Mouse (Mus musculus): Measurements from ENCODE around the gene Col6a4. TPM values are rescaled to one million over a fixed set of nuclear protein-coding genes. Genes with fewer than 3 reads are reported as not detected.

The Col6a4 gene
- total RNA-seq, 2 experiments from 2014 or later: 0.76 to 2.1 TPM

DNA sequence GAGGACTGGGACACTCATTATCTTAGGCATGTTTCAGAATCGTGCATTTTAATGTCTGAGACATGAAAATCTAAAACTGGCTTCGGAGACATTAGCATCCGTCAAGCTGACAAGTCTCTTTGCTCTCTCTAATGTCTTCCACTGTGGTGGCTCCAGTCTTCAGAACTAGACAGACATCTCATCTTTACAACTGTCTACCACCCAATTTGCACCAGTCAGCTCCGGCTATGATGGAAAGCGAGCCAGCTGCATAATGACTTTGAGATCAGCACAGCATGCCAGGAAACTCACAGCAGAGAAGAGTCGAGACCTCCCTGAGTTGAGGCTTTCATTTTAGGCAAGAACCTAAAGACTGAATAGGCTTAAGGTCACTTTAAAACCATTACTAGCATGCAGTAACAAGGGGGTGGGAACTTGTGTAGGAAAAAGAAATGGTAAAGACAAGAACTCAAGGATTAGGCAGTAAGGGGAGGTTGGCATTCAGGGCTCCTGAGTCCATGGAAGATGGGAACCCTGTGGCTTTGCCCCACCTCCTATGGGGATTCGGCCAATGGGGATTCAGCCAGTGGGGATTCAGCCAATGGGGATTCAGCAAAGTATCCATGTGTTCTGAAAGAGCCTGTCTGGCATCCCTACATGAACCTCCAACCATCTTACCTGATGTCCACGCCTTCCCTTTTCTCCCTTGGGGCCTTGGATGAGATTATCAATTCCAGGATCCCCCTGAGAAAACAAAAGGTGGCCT, 56.5 kb downstream of the Col6a4 start:
- no peak for TF ChIP-seq CTCF (conservative IDR thresholded peaks at IDR 0.05)
- no peak for DNase-seq (ENCODE audit: low spot score in 2 of 2)
- H3K27ac ChIP-seq: peak overlapping the region; percentile 94
- no peak overlapping the region for H3K4me3 ChIP-seq

DNA sequence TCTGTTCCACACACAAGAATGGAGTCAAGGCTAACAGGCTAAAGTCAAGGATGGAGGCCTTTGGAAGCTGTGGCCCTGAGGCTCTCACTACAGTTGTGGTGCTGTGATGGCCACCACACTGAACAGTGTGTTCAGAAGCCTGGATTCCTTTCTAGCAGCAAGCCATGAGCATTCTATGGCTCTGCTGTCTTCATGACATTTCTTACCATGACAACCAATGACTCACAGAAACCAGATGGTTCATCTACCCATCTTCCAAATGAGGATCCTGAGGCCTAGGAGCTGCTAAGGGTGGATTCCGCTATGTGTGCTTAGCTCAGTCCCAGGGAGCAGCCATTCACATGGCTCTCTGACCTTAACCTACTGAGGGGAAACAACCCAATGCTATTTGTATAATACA, 57.3 kb downstream of the Col6a4 start:
- peak; percentile 44 to 63 for DNase-seq (ENCODE audit: low spot score in 2 of 2)
- TF ChIP-seq CTCF (conservative IDR thresholded peaks at IDR 0.05): 0 out of 2 replicates have a peak, but pooled peaks have one; percentile 0
- Histone ChIP-seq H3K4me3 (no peak overlapping the region), H3K27ac (peak overlapping the region; percentile 94)

DNA sequence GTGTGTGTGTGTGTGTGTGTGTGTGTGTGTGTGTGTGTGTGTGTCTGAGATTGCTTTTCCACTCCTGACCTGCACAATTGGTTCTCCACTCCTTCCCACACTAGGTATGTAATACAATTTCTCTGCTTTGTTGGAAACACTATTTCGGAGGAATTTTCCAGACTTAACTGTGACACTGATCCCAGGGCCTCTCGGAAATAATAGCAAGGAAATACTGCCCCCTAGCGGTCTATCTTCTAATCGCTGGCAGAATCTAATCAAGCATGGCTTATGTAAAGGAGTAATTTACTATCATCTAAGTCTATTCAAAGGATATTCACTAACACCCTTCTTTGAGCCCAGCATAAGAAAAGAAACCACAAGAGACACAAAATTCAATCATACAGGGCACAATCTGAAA, 57.7 kb downstream of the Col6a4 start:
- TF ChIP-seq CTCF (conservative IDR thresholded peaks at IDR 0.05): peak; percentile 88
- peak; percentile 89 to 92 for DNase-seq (ENCODE audit: low spot score in 2 of 2)
- Histone ChIP-seq H3K27ac (peak overlapping the region; percentile 94), H3K4me3 (no peak overlapping the region)

DNA sequence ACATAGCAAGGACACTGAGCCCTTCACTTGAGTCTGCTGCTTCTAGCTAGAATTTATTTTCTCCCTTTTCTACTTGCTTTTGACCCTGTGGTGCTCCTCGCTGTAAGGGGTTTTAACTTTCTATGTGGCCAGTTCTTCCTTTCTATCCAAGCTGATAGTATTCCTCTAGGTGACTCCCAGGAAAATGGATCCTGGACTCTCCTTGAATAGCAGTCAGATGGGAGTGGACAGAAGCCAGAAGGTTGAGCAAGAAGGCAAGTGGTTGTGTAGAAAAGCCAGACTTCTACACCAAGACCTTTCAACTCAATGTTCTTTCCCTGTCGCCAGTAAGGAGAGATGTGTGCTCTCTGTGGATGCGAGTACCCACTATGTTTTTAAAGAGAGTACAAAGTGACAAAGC, 80.9 kb downstream of the Col6a4 start:
- no peak for DNase-seq (ENCODE audit: low spot score in 2 of 2)
- no peak overlapping the region for H3K4me3 ChIP-seq
- no peak overlapping the region for H3K27ac ChIP-seq
- TF ChIP-seq CTCF (conservative IDR thresholded peaks at IDR 0.05): no peak

DNA sequence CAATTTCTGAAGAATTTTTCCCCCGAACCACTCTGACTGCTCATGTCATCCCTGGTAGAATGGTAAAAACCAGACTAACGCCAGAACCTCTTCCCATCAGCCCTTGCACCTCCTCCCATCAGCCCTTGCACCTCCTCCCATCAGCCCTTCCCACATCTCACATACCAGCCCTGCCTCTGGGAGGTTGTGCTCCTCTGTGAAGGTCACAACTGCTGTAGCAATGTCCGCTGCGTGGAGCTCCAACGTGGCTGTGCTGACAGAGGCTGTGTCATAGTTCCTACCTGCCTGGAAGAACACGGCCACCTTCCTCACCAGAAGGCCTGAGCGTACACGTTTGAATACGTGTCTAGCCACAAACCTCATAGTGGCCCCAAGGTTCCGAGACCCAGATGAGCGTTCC, 83.4 kb downstream of the Col6a4 start:
- Histone ChIP-seq H3K4me3 (no peak overlapping the region), H3K27ac (no peak overlapping the region)
- TF ChIP-seq CTCF (conservative IDR thresholded peaks at IDR 0.05): no peak
- DNase-seq (ENCODE audit: low spot score in 2 of 2): no peak

DNA sequence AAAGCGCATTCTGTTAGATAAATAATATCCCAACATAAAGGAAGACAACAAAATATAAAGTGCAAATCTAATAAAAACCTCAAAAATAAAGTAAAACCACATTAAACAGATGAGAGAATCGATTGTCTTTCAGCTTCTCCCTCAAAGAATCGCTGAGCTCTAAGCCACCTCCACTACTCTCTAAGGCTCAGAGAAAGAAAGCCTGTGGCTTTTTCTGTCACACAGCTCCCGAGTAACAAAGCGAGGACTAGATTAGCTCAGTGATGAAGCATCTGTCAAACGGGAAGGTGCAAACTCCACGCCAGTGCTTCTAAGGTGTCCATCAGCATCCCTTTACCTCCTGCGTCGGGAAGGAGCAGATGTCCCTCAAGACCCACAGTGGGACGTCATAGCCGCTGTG, 98.6 kb downstream of the Col6a4 start:
- TF ChIP-seq CTCF (conservative IDR thresholded peaks at IDR 0.05): no peak
- DNase-seq (ENCODE audit: low spot score in 2 of 2): no peak
- Histone ChIP-seq H3K4me3 (no peak overlapping the region), H3K27ac (no peak overlapping the region)

DNA sequence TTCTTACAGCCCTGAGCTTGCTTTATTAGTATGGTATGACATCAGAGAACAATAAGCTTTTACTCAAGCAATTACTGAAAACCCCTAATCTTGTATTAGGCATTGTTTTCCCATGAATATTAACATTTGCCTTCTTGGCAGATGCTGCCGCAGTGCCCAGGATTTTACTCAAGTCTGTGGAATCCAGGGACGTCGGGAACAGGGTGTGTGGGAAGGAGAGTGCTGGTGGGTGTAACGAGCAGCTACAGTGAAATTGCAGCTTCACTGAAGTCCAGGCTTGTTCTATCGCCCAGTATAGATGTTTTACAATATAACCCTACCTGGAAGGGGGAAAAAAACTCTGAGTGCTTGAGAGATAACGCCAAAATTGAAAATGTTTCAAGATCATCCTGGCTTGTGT, 104.2 kb downstream of the Col6a4 start:
- DNase-seq (ENCODE audit: low spot score in 2 of 2): peak in 1 of 2 experiments; percentile 34

DNA sequence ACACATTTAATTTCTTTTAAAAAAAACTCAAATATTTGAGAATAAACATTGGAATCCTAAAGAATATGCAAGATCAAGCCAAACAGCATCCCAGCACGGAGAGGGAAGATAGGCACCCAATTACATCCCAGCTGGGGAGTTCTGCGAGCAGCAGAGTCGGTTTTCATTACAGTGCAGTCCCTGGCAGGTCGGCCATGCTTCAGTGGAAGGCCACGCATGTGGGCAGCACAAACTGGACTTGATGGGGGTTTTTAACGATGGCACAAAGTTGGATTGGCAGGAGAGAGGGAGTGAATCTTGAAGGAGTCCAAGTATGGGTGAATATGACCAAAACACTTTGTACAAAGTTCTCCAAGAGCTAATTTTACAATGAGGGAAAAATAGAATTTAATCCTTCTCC, 106.5 kb downstream of the Col6a4 start:
- Histone ChIP-seq H3K4me3 (no peak overlapping the region), H3K27ac (no peak overlapping the region)
- no peak for DNase-seq (ENCODE audit: low spot score in 2 of 2)
- no peak for TF ChIP-seq CTCF (conservative IDR thresholded peaks at IDR 0.05)

More for the DNA sequence above, 104.2 kb downstream of the Col6a4 start:
- peak overlapping the region; percentile 25; the same call in 1 of the 2 replicates for H3K27ac ChIP-seq
- H3K4me3 ChIP-seq: no peak overlapping the region
- TF ChIP-seq CTCF (conservative IDR thresholded peaks at IDR 0.05): no peak

DNA sequence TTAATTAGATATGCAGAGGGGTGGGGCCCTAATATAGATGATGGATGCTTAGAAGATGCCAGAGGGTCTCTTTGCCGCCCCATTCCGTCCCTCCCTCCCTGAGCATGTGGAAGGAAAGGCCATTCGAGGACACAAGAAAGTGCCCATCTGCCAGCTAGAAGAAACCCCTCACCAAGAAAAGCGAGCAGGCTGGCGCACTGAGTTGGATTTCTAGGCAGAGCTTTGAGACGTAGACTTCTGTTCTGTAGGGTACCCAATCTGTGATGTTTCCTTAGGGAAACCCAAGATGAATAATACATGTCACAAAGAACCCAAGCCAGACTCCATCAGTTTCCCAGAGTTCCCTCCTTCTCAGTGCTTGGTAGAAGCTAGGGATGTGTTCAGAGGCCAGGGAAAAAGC, 107.1 kb downstream of the Col6a4 start:
- no peak for TF ChIP-seq CTCF (conservative IDR thresholded peaks at IDR 0.05)
- Histone ChIP-seq H3K27ac (no peak overlapping the region), H3K4me3 (no peak overlapping the region)
- peak; percentile 12 to 26 for DNase-seq (ENCODE audit: low spot score in 2 of 2)

DNA sequence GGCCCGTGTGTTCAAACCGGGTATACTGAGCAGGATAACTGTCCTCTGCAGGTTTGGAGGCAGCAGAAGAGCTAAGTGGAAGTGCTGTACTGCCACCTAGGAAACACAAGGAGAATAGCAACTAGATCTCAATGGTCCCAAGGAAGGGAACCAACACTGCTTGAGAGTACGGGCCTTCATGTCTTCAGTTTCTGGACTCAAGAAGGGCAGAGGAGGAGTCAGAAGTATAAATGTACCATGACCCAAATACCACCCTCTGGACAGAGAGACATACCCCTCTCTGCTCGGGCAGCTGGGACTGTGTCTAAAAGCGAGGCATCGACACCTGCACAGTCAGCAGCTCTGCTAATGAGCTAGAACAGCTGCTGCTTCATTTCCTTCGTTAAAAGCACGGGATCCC, 108.5 kb downstream of the Col6a4 start:
- peak; percentile 82 for TF ChIP-seq CTCF (conservative IDR thresholded peaks at IDR 0.05)
- H3K4me3 ChIP-seq: no peak overlapping the region
- DNase-seq (ENCODE audit: low spot score in 2 of 2): peak; percentile 14 to 16
- H3K27ac ChIP-seq: no peak overlapping the region

DNA sequence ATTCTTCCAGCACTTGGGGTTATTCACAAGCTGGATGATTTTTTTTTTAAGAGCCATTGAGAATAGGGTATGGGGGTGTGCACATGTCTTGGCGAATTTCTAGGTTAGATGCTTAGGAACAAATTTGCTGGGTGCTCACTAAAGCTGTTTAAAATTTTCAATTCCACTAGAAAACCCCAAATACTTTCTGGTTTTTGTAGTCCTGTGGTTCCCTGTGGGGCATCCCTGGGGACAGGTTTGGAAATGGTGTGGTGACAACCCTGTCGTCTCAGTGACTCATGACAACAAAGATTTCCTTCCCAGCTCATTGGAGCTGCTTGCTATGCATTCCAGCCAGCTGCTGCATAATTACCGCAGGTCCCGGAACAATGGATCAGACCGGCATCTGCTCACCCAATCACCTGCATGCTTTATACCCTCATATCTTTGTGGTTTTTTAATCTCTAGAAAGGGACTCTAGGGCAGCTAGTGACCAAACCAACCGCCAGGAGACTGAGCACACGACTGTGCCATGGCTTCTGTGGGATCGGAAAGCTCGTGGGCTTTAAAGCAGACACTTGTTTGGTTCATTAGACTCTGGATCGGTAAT, 111.6 kb downstream of the Col6a4 start:
- no peak overlapping the region for H3K27ac ChIP-seq
- no peak overlapping the region for H3K4me3 ChIP-seq
- DNase-seq (ENCODE audit: low spot score in 2 of 2): no peak
- TF ChIP-seq CTCF (conservative IDR thresholded peaks at IDR 0.05): 0 out of 2 replicates have a peak, but pooled peaks have one; percentile 2

DNA sequence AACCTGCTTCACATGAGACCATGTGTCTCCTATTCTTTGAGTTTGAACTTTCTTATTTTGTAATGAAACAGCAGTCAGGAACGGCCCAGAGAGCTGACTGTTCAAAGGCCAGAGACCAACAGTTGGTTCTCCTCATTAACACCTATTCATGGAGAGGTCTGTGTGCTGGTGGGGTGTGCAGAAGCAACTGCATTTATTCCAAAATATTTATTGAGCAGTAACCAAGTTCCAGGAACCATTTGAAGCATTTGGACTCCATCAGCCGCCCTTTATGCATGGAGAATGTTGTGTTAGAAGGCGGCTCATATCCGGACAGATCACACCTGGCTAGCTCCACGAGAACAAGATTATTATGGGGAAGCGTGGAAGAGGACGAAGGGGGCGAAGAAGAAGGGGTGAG, 118.1 kb downstream of the Col6a4 start:
- no peak for TF ChIP-seq CTCF (conservative IDR thresholded peaks at IDR 0.05)
- Histone ChIP-seq H3K27ac (no peak overlapping the region), H3K4me3 (no peak overlapping the region)
- DNase-seq (ENCODE audit: low spot score in 2 of 2): no peak

DNA sequence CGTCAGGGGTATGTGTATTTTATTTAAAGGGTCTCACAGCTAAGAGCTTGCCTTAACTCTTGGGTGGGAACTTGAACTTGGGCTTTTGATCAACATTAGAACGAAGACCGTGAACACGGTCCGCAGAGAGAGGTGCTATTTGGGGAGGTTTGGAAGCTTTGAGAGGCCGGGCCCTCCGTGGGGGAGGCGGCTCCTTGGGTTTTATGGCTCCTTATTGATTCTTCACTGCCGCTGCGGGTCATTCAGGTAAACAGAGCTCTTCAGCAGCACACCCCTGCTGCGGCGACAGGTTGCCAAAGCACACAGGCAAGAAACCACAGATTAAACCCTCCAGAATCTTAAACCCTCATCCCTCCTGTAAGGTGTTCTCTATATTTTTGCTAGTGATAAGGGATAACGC, 119.7 kb downstream of the Col6a4 start:
- H3K4me3 ChIP-seq: no peak overlapping the region
- DNase-seq (ENCODE audit: low spot score in 2 of 2): no peak
- no peak for TF ChIP-seq CTCF (conservative IDR thresholded peaks at IDR 0.05)
- H3K27ac ChIP-seq: no peak overlapping the region

DNA sequence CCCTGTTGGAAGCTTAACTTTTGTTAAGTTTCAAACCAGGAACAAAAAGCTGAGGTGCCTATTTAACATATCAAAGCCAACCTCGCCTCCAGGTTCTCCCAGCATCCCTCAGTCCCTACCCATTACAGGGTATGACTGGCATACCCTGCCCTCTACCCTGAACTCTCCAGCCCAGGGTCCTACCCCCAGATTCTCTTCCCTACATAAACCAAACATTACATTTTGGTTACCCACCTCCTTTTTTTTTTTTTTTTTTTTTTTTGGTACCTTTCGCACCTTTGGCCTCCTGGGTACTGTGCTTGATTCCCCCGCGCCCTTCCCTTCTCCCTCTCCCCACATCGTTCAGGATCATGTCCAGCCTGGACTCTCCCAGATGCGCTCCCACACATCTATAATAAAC, 120.3 kb downstream of the Col6a4 start:
- no peak overlapping the region for H3K27ac ChIP-seq
- no peak overlapping the region for H3K4me3 ChIP-seq
- DNase-seq (ENCODE audit: low spot score in 2 of 2): no peak
- no peak for TF ChIP-seq CTCF (conservative IDR thresholded peaks at IDR 0.05)
